Mouse (Mus musculus) midbrain, embryonic 12.5 days (tissue): ENCODE measurements around the gene Pdzd7. TPM values are rescaled to one million over a fixed set of nuclear protein-coding genes. Genes with fewer than 3 reads are reported as not detected.

ENCODE experiments used
- ATAC-seq: fragments of 200-750 bp; cut with Nextera tagmentation; 2 replicates; pipeline ENCODE4 v1.8.0; 2017; ENCODE audit warnings: low read depth, moderate TSS enrichment, moderate library complexity; ENCODE audit not compliant: low FRiP score
- H3K27ac ChIP-seq: fragments of 300-500 bp; sonication (generic); replicated peaks from 2 replicates; pipeline ENCODE4 v1.5.1; 2016; ENCODE audit warnings: mild to moderate bottlenecking
- H3K27me3 ChIP-seq: fragments of 300-500 bp; sonication (generic); 2 replicates; pipeline ENCODE4 v1.6.1; 2016; ENCODE audit warnings: mild to moderate bottlenecking
- H3K36me3 ChIP-seq: fragments of 300-500 bp; sonication (generic); 2 replicates; pipeline ENCODE4 v1.6.1; 2016
- H3K4me1 ChIP-seq: fragments of 300-500 bp; sonication (generic); 2 replicates; pipeline ENCODE4 v1.6.1; 2016
- H3K4me2 ChIP-seq: fragments of 300-500 bp; sonication (generic); replicated peaks from 2 replicates; pipeline ENCODE4 v1.6.1; 2016; ENCODE audit warnings: mild to moderate bottlenecking, moderate library complexity
- H3K4me3 ChIP-seq: fragments of 300-500 bp; sonication (generic); 2 replicates; pipeline ENCODE4 v1.5.1; 2016; ENCODE audit warnings: mild to moderate bottlenecking
- H3K9ac ChIP-seq: fragments of 300-500 bp; sonication (generic); replicated peaks from 2 replicates; pipeline ENCODE4 v1.6.1; 2016; ENCODE audit warnings: mild to moderate bottlenecking, moderate library complexity
- H3K9me3 ChIP-seq: fragments of 300-500 bp; sonication (generic); 2 replicates; pipeline ENCODE4 v1.6.1; 2016; ENCODE audit warnings: mild to moderate bottlenecking
- WGBS: fragments of 180-500 bp; shearing (Covaris S2); methylation state at CpG from one replicate; pipeline ENCODE4 v1.1.7; 2016; 5-methylcytosine and 5-hydroxymethylcytosine counted together
- polyA plus RNA-seq: library from polyadenylated mRNA; unstranded; fragments of >200 nt; fragmentation: Nextera tagmentation; extraction: Ambion mirVana; gene quantifications from 2 replicates; pipeline ENCODE4 v1.2.1, GENCODE M21; 2016

The Pdzd7 gene
- polyA plus RNA-seq, result 0.46 and 0.84 TPM in 2 replicates

GRCm38 (mm10) chr19:45045651-45046050 lies at the start of gene Pdzd7:
Gene Pdzd7, minus strand, starts transcription at chr19:45045717.
- peaks cover 34% of the 10 kb centered on the region for H3K4me1 ChIP-seq
- H3K36me3 ChIP-seq, result no peaks in the 10 kb centered on the region
- H3K27me3 ChIP-seq, result peaks cover 42% of the 10 kb centered on the region
- peak within 1 kb of the TSS; percentile 60 for H3K4me2 ChIP-seq
- H3K9me3 ChIP-seq, result no peaks in the 10 kb centered on the region
- no peak within 1 kb of the TSS for H3K27ac ChIP-seq
- H3K9ac ChIP-seq, result peak within 1 kb of the TSS; percentile 63
- whole genome bisulfite sequencing, result 84% methylated on average over 5 of the region's 5 CpGs
- no peak for ATAC-seq
- H3K4me3 ChIP-seq, result peak within 1 kb of the TSS; percentile 48

GRCm38 (mm10) chr19:45081841-45082550 lies 36.5 kb upstream of the Pdzd7 start:
- H3K4me3 ChIP-seq, result no peak overlapping the region
- WGBS, result 17% methylated on average over 11 of the region's 11 CpGs

GRCm38 (mm10) chr19:45081279-45081678 lies 35.8 kb upstream of the Pdzd7 start:
- WGBS, result 3% methylated on average over 5 of the region's 5 CpGs
- H3K4me1 ChIP-seq, result peaks cover 31% of the 10 kb centered on the region
- no peak for ATAC-seq

More at GRCm38 (mm10) chr19:45081841-45082550, 36.5 kb upstream of the Pdzd7 start:
- Histone ChIP-seq H3K4me2 (no peak overlapping the region), H3K36me3 (no peaks in the 10 kb centered on the region), H3K27ac (no peak overlapping the region), H3K27me3 (peaks cover 94% of the 10 kb centered on the region), H3K9ac (no peak overlapping the region), H3K9me3 (no peaks in the 10 kb centered on the region), H3K4me1 (peaks cover 24% of the 10 kb centered on the region)
- no peak for ATAC-seq

GRCm38 (mm10) chr19:45080711-45081110 lies 35.2 kb upstream of the Pdzd7 start:
- H3K9me3 ChIP-seq, result no peaks in the 10 kb centered on the region
- H3K9ac ChIP-seq, result peak overlapping the region; percentile 31; the same call in 1 of the 2 replicates
- H3K4me1 ChIP-seq, result peaks cover 35% of the 10 kb centered on the region
- peak overlapping the region; percentile 35 for H3K4me3 ChIP-seq
- ATAC-seq, result no peak
- WGBS, result under 1% methylated on average over 17 of the region's 17 CpGs
- no peak overlapping the region for H3K27ac ChIP-seq
- H3K36me3 ChIP-seq, result no peaks in the 10 kb centered on the region
- H3K27me3 ChIP-seq, result peaks cover 94% of the 10 kb centered on the region
- H3K4me2 ChIP-seq, result peak overlapping the region; percentile 50

More at GRCm38 (mm10) chr19:45081279-45081678, 35.8 kb upstream of the Pdzd7 start:
- peak overlapping the region; percentile 35; the same call in 1 of the 2 replicates for H3K4me3 ChIP-seq
- H3K9ac ChIP-seq, result no peak overlapping the region
- peaks cover 94% of the 10 kb centered on the region for H3K27me3 ChIP-seq
- H3K27ac ChIP-seq, result no peak overlapping the region
- no peaks in the 10 kb centered on the region for H3K9me3 ChIP-seq
- H3K4me2 ChIP-seq, result peak overlapping the region; percentile 50
- H3K36me3 ChIP-seq, result no peaks in the 10 kb centered on the region

GRCm38 (mm10) chr19:45079769-45080515 lies 34.4 kb upstream of the Pdzd7 start:
- Histone ChIP-seq H3K9ac (peak overlapping the region; percentile 31; the same call in 1 of the 2 replicates), H3K4me2 (peak overlapping the region; percentile 50), H3K9me3 (no peaks in the 10 kb centered on the region), H3K27ac (no peak overlapping the region), H3K27me3 (peaks cover 94% of the 10 kb centered on the region), H3K4me3 (peak overlapping the region; percentile 35), H3K36me3 (no peaks in the 10 kb centered on the region), H3K4me1 (peaks cover 40% of the 10 kb centered on the region)
- under 1% methylated on average over 45 of the region's 45 CpGs for WGBS
- no peak; the same call in 1 of the 2 replicates for ATAC-seq

- peak overlapping the region; percentile 50 for H3K4me2 ChIP-seq
- 4% methylated on average over 17 of the region's 17 CpGs for WGBS
- peak; percentile 5; the same call in 1 of the 2 replicates for ATAC-seq
Observed at GRCm38 (mm10) chr19:45078971-45079764, 33.7 kb upstream of the Pdzd7 start.

GRCm38 (mm10) chr19:45077742-45078645 lies 32.5 kb upstream of the Pdzd7 start:
- no peak for ATAC-seq
- Histone ChIP-seq H3K27ac (no peak overlapping the region), H3K27me3 (peaks cover 86% of the 10 kb centered on the region), H3K4me1 (peaks cover 43% of the 10 kb centered on the region), H3K36me3 (no peaks in the 10 kb centered on the region), H3K4me2 (no peak overlapping the region), H3K4me3 (no peak overlapping the region), H3K9ac (no peak overlapping the region), H3K9me3 (no peaks in the 10 kb centered on the region)
- 5% methylated on average over 20 of the region's 20 CpGs for WGBS

More at GRCm38 (mm10) chr19:45078971-45079764, 33.7 kb upstream of the Pdzd7 start:
- peaks cover 90% of the 10 kb centered on the region for H3K27me3 ChIP-seq
- no peak overlapping the region for H3K4me3 ChIP-seq
- peaks cover 40% of the 10 kb centered on the region for H3K4me1 ChIP-seq
- H3K36me3 ChIP-seq, result no peaks in the 10 kb centered on the region
- H3K27ac ChIP-seq, result no peak overlapping the region
- no peak overlapping the region for H3K9ac ChIP-seq
- no peaks in the 10 kb centered on the region for H3K9me3 ChIP-seq

- Histone ChIP-seq H3K27ac (no peak overlapping the region), H3K9me3 (no peaks in the 10 kb centered on the region), H3K4me2 (peak overlapping the region; percentile 52), H3K27me3 (peaks cover 78% of the 10 kb centered on the region), H3K4me3 (peak overlapping the region; percentile 69), H3K36me3 (no peaks in the 10 kb centered on the region), H3K4me1 (peaks cover 43% of the 10 kb centered on the region), H3K9ac (no peak overlapping the region; the same call in 1 of the 2 replicates)
- WGBS, result under 1% methylated on average over 62 of the region's 62 CpGs
- no peak for ATAC-seq
Observed at GRCm38 (mm10) chr19:45076586-45077510, 31.3 kb upstream of the Pdzd7 start.

- Histone ChIP-seq H3K4me2 (peak overlapping the region; percentile 87), H3K4me1 (peaks cover 43% of the 10 kb centered on the region), H3K27me3 (peaks cover 76% of the 10 kb centered on the region), H3K9me3 (no peaks in the 10 kb centered on the region), H3K36me3 (no peaks in the 10 kb centered on the region), H3K9ac (no peak overlapping the region), H3K4me3 (peak overlapping the region; percentile 69), H3K27ac (no peak overlapping the region)
- WGBS, result 8% methylated on average over 17 of the region's 17 CpGs
- no peak for ATAC-seq
Observed at GRCm38 (mm10) chr19:45076036-45076575, 30.6 kb upstream of the Pdzd7 start.
